Mouse (Mus musculus) midbrain, embryonic 13.5 days (tissue): Measurements from ENCODE around the gene Catsper1. TPM values are rescaled to one million over a fixed set of nuclear protein-coding genes. Genes with fewer than 3 reads are reported as not detected.

Experiments used
- ATAC-seq: fragments of 200-750 bp; cut with Nextera tagmentation; 2 replicates; pipeline ENCODE4 v1.8.0; 2017; ENCODE audit warnings: mild to moderate bottlenecking, moderate TSS enrichment, moderate library complexity
- H3K27ac ChIP-seq: fragments of 300-500 bp; sonication (generic); 2 replicates; pipeline ENCODE4 v1.5.1; 2015; ENCODE audit warnings: inconsistent platforms, mild to moderate bottlenecking, moderate library complexity
- H3K27me3 ChIP-seq: fragments of 300-500 bp; sonication (generic); 2 replicates; pipeline ENCODE4 v1.6.1; 2015; ENCODE audit warnings: mild to moderate bottlenecking, inconsistent platforms
- H3K36me3 ChIP-seq: fragments of 300-500 bp; sonication (generic); 2 replicates; pipeline ENCODE4 v1.6.1; 2015; ENCODE audit warnings: mild to moderate bottlenecking, inconsistent platforms
- H3K4me1 ChIP-seq: fragments of 300-500 bp; sonication (generic); replicated peaks from 2 replicates; pipeline ENCODE4 v1.6.1; 2015; ENCODE audit warnings: inconsistent platforms
- H3K4me2 ChIP-seq: fragments of 300-500 bp; sonication (generic); replicated peaks from 2 replicates; pipeline ENCODE4 v1.6.1; 2015; ENCODE audit warnings: moderate library complexity, mild to moderate bottlenecking, inconsistent platforms
- H3K4me3 ChIP-seq: fragments of 300-500 bp; sonication (generic); replicated peaks from 2 replicates; pipeline ENCODE4 v1.5.1; 2015; ENCODE audit warnings: mild to moderate bottlenecking, inconsistent platforms
- H3K9ac ChIP-seq: fragments of 300-500 bp; sonication (generic); replicated peaks from 2 replicates; pipeline ENCODE4 v1.6.1; 2015; ENCODE audit warnings: mild to moderate bottlenecking, inconsistent platforms
- H3K9me3 ChIP-seq: fragments of 300-500 bp; sonication (generic); 2 replicates; pipeline ENCODE4 v1.6.1; 2016; ENCODE audit warnings: mild to moderate bottlenecking, inconsistent platforms
- WGBS: fragments of 180-500 bp; shearing (Covaris S2); methylation state at CpG from one replicate; pipeline ENCODE4 v1.1.7; 2015; 5-methylcytosine and 5-hydroxymethylcytosine counted together
- polyA plus RNA-seq: library from polyadenylated mRNA; unstranded; fragments of >200 nt; fragmentation: Nextera tagmentation; extraction: Ambion mirVana; gene quantifications from 2 replicates; pipeline ENCODE4 v1.2.1, GENCODE M21; 2015

The Catsper1 gene
- polyA plus RNA-seq, 1 experiment from 2014 or later = not detected

DNA sequence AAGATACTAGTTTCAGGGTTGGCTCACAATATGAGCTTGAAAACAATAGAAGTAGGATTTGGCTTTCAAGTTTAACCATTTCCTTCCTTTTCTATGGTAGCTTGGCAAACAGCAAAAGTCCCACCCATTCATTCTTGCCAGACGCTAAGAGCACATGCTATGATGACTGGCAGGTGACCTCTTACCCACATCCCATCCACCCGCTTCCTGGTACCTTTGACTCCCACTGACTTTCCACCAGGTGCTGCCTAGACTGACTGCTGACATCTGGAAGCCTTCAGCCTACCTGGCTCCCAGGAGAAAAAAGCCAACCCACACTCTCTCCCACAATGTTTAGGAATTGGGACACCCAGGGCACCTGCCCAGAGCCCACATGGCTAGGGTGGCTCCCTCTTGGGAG, 28.6 kb downstream of the Catsper1 start:
- Histone ChIP-seq H3K36me3 (peaks cover 32% of the 10 kb centered on the region), H3K4me3 (no peak overlapping the region), H3K4me2 (no peak overlapping the region), H3K27ac (no peak overlapping the region), H3K9ac (no peak overlapping the region), H3K9me3 (no peaks in the 10 kb centered on the region), H3K27me3 (no peaks in the 10 kb centered on the region), H3K4me1 (peaks cover 24% of the 10 kb centered on the region)
- ATAC-seq = no peak
- WGBS = 96% methylated on average over 2 of the region's 2 CpGs

DNA sequence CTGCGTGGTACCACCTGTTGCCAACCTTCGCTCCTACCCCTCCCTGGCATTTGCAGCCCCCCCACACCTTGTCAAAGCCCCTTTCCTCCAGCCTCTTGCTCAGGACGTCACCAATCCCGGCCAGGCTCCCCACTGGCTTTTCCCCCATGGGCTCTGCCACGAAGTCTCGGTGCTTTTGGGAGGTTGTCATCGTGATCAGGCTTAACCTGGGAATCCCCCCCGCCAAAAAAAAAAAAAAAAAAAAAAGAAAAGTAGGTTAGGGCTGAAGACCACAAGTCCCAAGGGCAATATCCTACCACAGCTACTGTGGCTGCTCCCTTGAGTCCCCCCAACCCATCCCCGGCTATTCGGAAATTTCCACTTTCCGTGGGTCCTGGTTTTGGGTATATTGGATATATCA, 30.2 kb downstream of the Catsper1 start:
- Histone ChIP-seq H3K27ac (peak overlapping the region; percentile 94), H3K27me3 (no peaks in the 10 kb centered on the region), H3K36me3 (peaks cover 48% of the 10 kb centered on the region), H3K4me2 (peak overlapping the region; percentile 85), H3K9me3 (no peaks in the 10 kb centered on the region), H3K4me1 (peaks cover 24% of the 10 kb centered on the region), H3K4me3 (peak overlapping the region; percentile 99), H3K9ac (peak overlapping the region; percentile 90)
- 20% methylated on average over 11 of the region's 11 CpGs for WGBS
- ATAC-seq = no peak; the same call in 1 of the 2 replicates

- under 1% methylated on average over 89 of the region's 92 CpGs for WGBS
- Histone ChIP-seq H3K27ac (peak within 1 kb of the TSS; percentile 94), H3K4me2 (peak within 1 kb of the TSS; percentile 85)
Measured at GRCm38 (mm10) chr19:5366175-5367052, 30.9 kb downstream of the Catsper1 start, which contains the start of gene Eif1ad. TSS of gene Eif1ad (plus strand) at chr19:5366741.

DNA sequence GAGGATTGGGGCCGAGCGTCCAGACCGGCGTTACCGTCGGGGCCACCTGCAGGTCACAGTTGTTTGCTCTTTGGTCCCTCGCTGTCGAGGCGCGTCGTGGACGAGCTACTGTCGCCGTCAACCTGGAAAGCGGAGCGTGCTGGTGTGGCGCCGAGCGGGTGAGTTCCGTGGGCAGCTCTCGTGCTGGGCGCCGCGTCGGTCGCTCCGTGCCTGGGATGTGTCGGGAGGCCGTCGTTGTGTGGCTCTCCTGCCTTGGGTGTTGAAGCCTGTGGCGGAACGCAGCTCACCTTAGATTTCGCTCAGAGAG, 31.5 kb downstream of the Catsper1 start, which contains the start of gene Banf1:
Gene Banf1 (minus strand): TSS at position 116 of the 307 bp plus-strand sequence.
- Histone ChIP-seq H3K9me3 (no peaks in the 10 kb centered on the region), H3K27ac (peak within 1 kb of the TSS; percentile 94), H3K4me1 (peaks cover 24% of the 10 kb centered on the region), H3K27me3 (no peaks in the 10 kb centered on the region), H3K9ac (peak within 1 kb of the TSS; percentile 90), H3K4me2 (peak within 1 kb of the TSS; percentile 85), H3K36me3 (peaks cover 58% of the 10 kb centered on the region), H3K4me3 (peak within 1 kb of the TSS; percentile 99)
- no peak; the same call in 1 of the 2 replicates for ATAC-seq
- WGBS = under 1% methylated on average over 33 of the region's 33 CpGs

More at GRCm38 (mm10) chr19:5366175-5367052, 30.9 kb downstream of the Catsper1 start, which contains the start of gene Eif1ad:
- ATAC-seq = peak; percentile 96
- Histone ChIP-seq H3K27me3 (no peaks in the 10 kb centered on the region), H3K9me3 (no peaks in the 10 kb centered on the region), H3K4me3 (peak within 1 kb of the TSS; percentile 99), H3K36me3 (peaks cover 52% of the 10 kb centered on the region), H3K9ac (peak within 1 kb of the TSS; percentile 90), H3K4me1 (peaks cover 24% of the 10 kb centered on the region)

DNA sequence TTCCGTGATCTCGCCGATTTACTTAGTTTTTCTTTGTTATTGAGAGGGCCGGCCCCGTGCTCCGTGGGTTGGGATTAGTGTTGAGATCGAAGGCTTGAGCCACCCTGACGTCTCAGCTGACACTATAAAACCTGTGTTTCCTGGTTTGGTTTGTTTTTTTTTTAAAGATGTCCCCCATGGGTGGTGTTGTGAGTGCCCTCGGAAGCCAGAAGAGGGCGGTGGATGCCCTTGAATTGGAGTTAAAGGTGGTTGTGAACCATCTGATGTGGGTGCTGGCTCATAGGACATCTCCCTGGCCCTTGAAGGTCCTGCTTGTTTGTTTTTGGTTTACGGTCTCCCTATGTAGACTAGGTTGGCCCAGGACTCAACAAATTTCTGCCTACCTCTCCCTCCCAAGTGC, 31.9 kb downstream of the Catsper1 start:
- Histone ChIP-seq H3K27ac (peak overlapping the region; percentile 94), H3K9me3 (no peaks in the 10 kb centered on the region), H3K9ac (peak overlapping the region; percentile 90), H3K36me3 (peaks cover 62% of the 10 kb centered on the region), H3K27me3 (no peaks in the 10 kb centered on the region), H3K4me1 (peaks cover 24% of the 10 kb centered on the region), H3K4me2 (peak overlapping the region; percentile 85), H3K4me3 (peak overlapping the region; percentile 99)
- ATAC-seq = no peak
- 11% methylated on average over 11 of the region's 11 CpGs for WGBS

DNA sequence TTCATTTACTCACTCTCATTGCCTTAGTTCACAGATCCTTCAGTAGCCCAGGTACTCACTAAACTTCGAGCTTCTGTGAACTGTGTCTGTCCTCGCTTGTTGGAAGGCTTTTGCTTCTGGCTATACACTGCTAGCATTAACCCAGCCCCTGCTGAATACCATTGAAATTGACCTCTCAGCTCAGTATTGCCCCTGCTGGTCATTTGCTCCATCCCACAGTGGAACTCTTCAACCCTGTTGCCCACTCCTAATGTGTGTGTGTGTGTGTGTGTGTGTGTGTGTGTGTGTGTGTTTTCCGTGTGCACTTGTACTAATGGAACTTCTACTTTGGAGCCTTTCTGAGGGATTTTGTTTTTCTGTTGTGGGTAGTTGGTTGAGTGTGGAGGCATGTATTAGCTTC, 35.4 kb downstream of the Catsper1 start:
- Histone ChIP-seq H3K9me3 (no peaks in the 10 kb centered on the region), H3K9ac (no peak overlapping the region), H3K27me3 (no peaks in the 10 kb centered on the region), H3K4me1 (peaks cover 16% of the 10 kb centered on the region), H3K4me3 (no peak overlapping the region), H3K36me3 (peaks cover 63% of the 10 kb centered on the region), H3K4me2 (no peak overlapping the region), H3K27ac (no peak overlapping the region)
- no peak for ATAC-seq
- 82% methylated on average over 3 of the region's 3 CpGs for WGBS

- H3K4me1 ChIP-seq = peaks cover 10% of the 10 kb centered on the region
- no peak overlapping the region for H3K4me3 ChIP-seq
- 92% methylated on average over 7 of the region's 7 CpGs for WGBS
- H3K9ac ChIP-seq = no peak overlapping the region
- peaks cover 77% of the 10 kb centered on the region for H3K36me3 ChIP-seq
- H3K27ac ChIP-seq = no peak overlapping the region
- no peak overlapping the region for H3K4me2 ChIP-seq
- H3K9me3 ChIP-seq = no peaks in the 10 kb centered on the region
- no peak for ATAC-seq
- no peaks in the 10 kb centered on the region for H3K27me3 ChIP-seq
Measured at GRCm38 (mm10) chr19:5372724-5373123, 37.2 kb downstream of the Catsper1 start.

DNA sequence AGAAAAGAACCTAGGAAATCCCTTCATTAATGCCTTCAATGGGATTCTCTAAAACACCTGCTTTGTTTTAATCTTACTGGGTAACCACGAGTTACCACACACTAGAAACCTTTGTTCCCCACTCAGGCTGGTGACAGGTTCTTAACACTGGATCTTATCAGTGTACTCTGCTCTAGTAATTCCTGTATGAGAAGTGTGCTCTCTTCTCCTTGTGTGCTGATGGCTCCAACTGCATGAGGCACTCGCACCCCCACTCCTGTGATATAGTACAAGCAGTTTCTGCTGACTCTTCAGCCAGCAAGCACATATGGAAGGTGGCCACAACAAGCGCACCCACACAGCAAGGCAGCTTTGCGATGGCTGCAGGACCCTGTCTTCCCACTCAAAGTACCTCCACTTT, 38.6 kb downstream of the Catsper1 start:
- no peak overlapping the region for H3K9ac ChIP-seq
- H3K27me3 ChIP-seq = no peaks in the 10 kb centered on the region
- no peaks in the 10 kb centered on the region for H3K4me1 ChIP-seq
- WGBS = 82% methylated on average over 4 of the region's 4 CpGs
- no peak overlapping the region for H3K27ac ChIP-seq
- peaks cover 80% of the 10 kb centered on the region for H3K36me3 ChIP-seq
- H3K9me3 ChIP-seq = no peaks in the 10 kb centered on the region
- ATAC-seq = no peak
- no peak overlapping the region for H3K4me3 ChIP-seq
- no peak overlapping the region for H3K4me2 ChIP-seq

GRCm38 (mm10) chr19:5374748-5375147, 39.2 kb downstream of the Catsper1 start:
- no peak for ATAC-seq
- H3K27me3 ChIP-seq = no peaks in the 10 kb centered on the region
- peaks cover 80% of the 10 kb centered on the region for H3K36me3 ChIP-seq

GRCm38 (mm10) chr19:5377446-5377845, 41.9 kb downstream of the Catsper1 start:
- H3K9ac ChIP-seq = no peak overlapping the region
- H3K36me3 ChIP-seq = peaks cover 83% of the 10 kb centered on the region
- H3K27ac ChIP-seq = no peak overlapping the region
- no peak overlapping the region for H3K4me2 ChIP-seq
- no peaks in the 10 kb centered on the region for H3K9me3 ChIP-seq
- WGBS = 92% methylated on average over 1 of the region's 1 CpGs
- no peaks in the 10 kb centered on the region for H3K27me3 ChIP-seq
- no peak for ATAC-seq
- H3K4me1 ChIP-seq = no peaks in the 10 kb centered on the region
- H3K4me3 ChIP-seq = no peak overlapping the region

More at GRCm38 (mm10) chr19:5374748-5375147, 39.2 kb downstream of the Catsper1 start:
- Histone ChIP-seq H3K27ac (no peak overlapping the region), H3K4me1 (no peaks in the 10 kb centered on the region), H3K4me3 (no peak overlapping the region), H3K9me3 (no peaks in the 10 kb centered on the region), H3K4me2 (no peak overlapping the region), H3K9ac (no peak overlapping the region)
- WGBS = 82% methylated on average over 4 of the region's 4 CpGs

GRCm38 (mm10) chr19:5383326-5383725, 47.8 kb downstream of the Catsper1 start:
- Histone ChIP-seq H3K27me3 (no peaks in the 10 kb centered on the region), H3K9me3 (no peaks in the 10 kb centered on the region), H3K36me3 (peaks cover 76% of the 10 kb centered on the region), H3K27ac (no peak overlapping the region), H3K9ac (no peak overlapping the region), H3K4me3 (no peak overlapping the region), H3K4me2 (no peak overlapping the region), H3K4me1 (peaks cover 22% of the 10 kb centered on the region)
- 93% methylated on average over 12 of the region's 12 CpGs for WGBS
- no peak for ATAC-seq

DNA sequence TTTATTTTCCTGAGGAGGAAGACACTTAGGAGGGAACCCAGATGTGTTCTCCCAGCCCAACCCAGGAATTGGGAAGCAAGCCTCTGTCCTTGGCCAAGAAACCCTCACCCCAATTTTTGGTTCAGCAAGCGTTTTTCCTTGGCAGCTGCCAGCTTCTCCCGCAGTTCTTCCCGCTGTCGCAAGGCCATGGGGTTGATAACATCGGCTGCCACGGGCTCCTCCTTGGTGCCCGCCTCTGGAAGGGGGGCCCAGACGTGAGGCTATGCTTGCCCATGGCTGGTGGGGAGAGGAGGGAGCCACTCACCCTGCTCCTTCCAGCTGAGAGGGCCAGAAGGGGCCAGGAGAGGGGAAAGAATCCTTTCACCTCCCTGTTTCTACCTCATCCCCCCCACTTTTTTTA, 49.2 kb downstream of the Catsper1 start:
- Histone ChIP-seq H3K9ac (no peak overlapping the region), H3K36me3 (peaks cover 62% of the 10 kb centered on the region), H3K27me3 (no peaks in the 10 kb centered on the region), H3K9me3 (no peaks in the 10 kb centered on the region), H3K4me1 (peaks cover 29% of the 10 kb centered on the region), H3K27ac (no peak overlapping the region), H3K4me3 (no peak overlapping the region), H3K4me2 (no peak overlapping the region)
- ATAC-seq = no peak
- 95% methylated on average over 8 of the region's 8 CpGs for WGBS
